Mouse (Mus musculus) hematopoietic stem cell, adult 5-6 weeks (primary cell): ENCODE measurements around the gene Dcaf17. TPM values are rescaled to one million over a fixed set of nuclear protein-coding genes. Genes with fewer than 3 reads are reported as not detected.

Experiments used
- ATAC-seq, 2 experiments: fragments of 125-278 bp in 1 of 2; replicated peaks in 1 of 2; 2 replicates each; pipeline ENCODE4 v1.8.0; 2016 to 2017; ENCODE audit warnings: inconsistent platforms in 2 of 2, mild to moderate bottlenecking in 2 of 2, moderate number of reproducible peaks in 2 of 2, low read depth in 1 of 2, moderate TSS enrichment in 1 of 2; ENCODE audit not compliant: low FRiP score in 2 of 2, poor library complexity in 2 of 2, severe bottlenecking in 2 of 2, insufficient read depth in 1 of 2, low TSS enrichment in 1 of 2
- total RNA-seq: library from RNA; stranded (forward); fragments of 172-1452, 232-1000 nt; gene quantifications from 2 replicates; pipeline ENCODE4 v1.2.3, GENCODE M21; 2017

Gene Dcaf17
- total RNA-seq: 16.7 and 17.2 TPM in 2 replicates

GRCm38 (mm10) chr2:71055300-71056114 lies at the start of gene Dcaf17, which contains the start of gene Mettl8:
Dcaf17 (plus strand) TSS chr2:71055328.
Mettl8 (minus strand) TSS chr2:71055583.
- ATAC-seq: peak; percentile 96 to 98

GRCm38 (mm10) chr2:71011816-71012215 lies 43.3 kb upstream of the Dcaf17 start:
- ATAC-seq: no peak

- no peak for ATAC-seq
Measured at GRCm38 (mm10) chr2:71013521-71013920, 41.6 kb upstream of the Dcaf17 start.

- ATAC-seq: no peak
Measured at GRCm38 (mm10) chr2:71019277-71019676, 35.9 kb upstream of the Dcaf17 start.

- ATAC-seq: no peak
Measured at GRCm38 (mm10) chr2:71019704-71020375, 35.3 kb upstream of the Dcaf17 start.

- no peak for ATAC-seq
Measured at GRCm38 (mm10) chr2:71020674-71021073, 34.5 kb upstream of the Dcaf17 start.

- no peak for ATAC-seq
Measured at GRCm38 (mm10) chr2:71022991-71023390, 32.1 kb upstream of the Dcaf17 start.

- ATAC-seq: no peak
Measured at GRCm38 (mm10) chr2:71023986-71024385, 31.1 kb upstream of the Dcaf17 start.

- 0 out of 4 replicates have a peak, but pooled peaks of 1 of the 2 experiments have one; percentile 21 for ATAC-seq
Measured at GRCm38 (mm10) chr2:71025576-71026315, 29.4 kb upstream of the Dcaf17 start.

GRCm38 (mm10) chr2:71026787-71027186 lies 28.3 kb upstream of the Dcaf17 start:
- ATAC-seq: 0 out of 4 replicates have a peak, but pooled peaks of 1 of the 2 experiments have one; percentile 13

GRCm38 (mm10) chr2:71027631-71028030 lies 27.5 kb upstream of the Dcaf17 start:
- no peak for ATAC-seq

- no peak for ATAC-seq
Measured at GRCm38 (mm10) chr2:71030663-71031062, 24.5 kb upstream of the Dcaf17 start.

- ATAC-seq: peak; percentile 90 to 95
Measured at GRCm38 (mm10) chr2:71031973-71032794, 22.9 kb upstream of the Dcaf17 start.

GRCm38 (mm10) chr2:71033014-71033413 lies 22.1 kb upstream of the Dcaf17 start:
- no peak for ATAC-seq

GRCm38 (mm10) chr2:71033987-71034386 lies 21.1 kb upstream of the Dcaf17 start:
- ATAC-seq: no peak

GRCm38 (mm10) chr2:71037447-71037846 lies 17.7 kb upstream of the Dcaf17 start:
- ATAC-seq: peak in 1 of 2 experiments; percentile 39; a peak in 1 of 4 replicates

- peak; percentile 64 to 73 for ATAC-seq
Measured at GRCm38 (mm10) chr2:71039522-71040121, 15.5 kb upstream of the Dcaf17 start.
